Mouse (Mus musculus) ES-Bruce4 (cell line): ENCODE results near the gene Tgfb2. TPM values are rescaled to one million over a fixed set of nuclear protein-coding genes. Genes with fewer than 3 reads are reported as not detected.

Source experiments
- H3K27ac ChIP-seq: 2 replicates; pipeline ENCODE4 v1.5.1; 2012; ENCODE audit warnings: low read length, inconsistent platforms; ENCODE audit not compliant: insufficient read depth
- H3K27me3 ChIP-seq: 2 replicates; pipeline ENCODE4 v1.6.1; 2012; ENCODE audit warnings: mild to moderate bottlenecking, low read length, inconsistent platforms; ENCODE audit not compliant: control insufficient read depth, poor library complexity, insufficient read depth, severe bottlenecking
- H3K36me3 ChIP-seq: 2 replicates; pipeline ENCODE4 v1.6.1; 2012; ENCODE audit warnings: inconsistent platforms, mild to moderate bottlenecking, low read length, moderate library complexity; ENCODE audit not compliant: control insufficient read depth, poor library complexity, insufficient read depth, severe bottlenecking
- H3K4me1 ChIP-seq: one replicate; pipeline ENCODE4 v1.8.1; 2011; ENCODE audit warnings: low read length; ENCODE audit not compliant: control insufficient read depth, insufficient read depth
- H3K4me3 ChIP-seq: 2 replicates; pipeline ENCODE4 v1.5.1; 2011; ENCODE audit warnings: low read depth, mild to moderate bottlenecking, low read length
- H3K9ac ChIP-seq: 2 replicates; pipeline ENCODE4 v1.6.1; 2012; ENCODE audit warnings: low read depth, mild to moderate bottlenecking, inconsistent platforms; ENCODE audit not compliant: poor library complexity, severe bottlenecking
- H3K9me3 ChIP-seq: replicated peaks from 2 replicates; pipeline ENCODE4 v1.6.1; 2012; ENCODE audit warnings: mild to moderate bottlenecking, low read length, inconsistent platforms; ENCODE audit not compliant: control insufficient read depth, poor library complexity, insufficient read depth, severe bottlenecking
- CTCF ChIP-seq: IDR thresholded peaks from one replicate; pipeline ENCODE4 v1.8.1; 2011; ENCODE audit warnings: low read depth, low read length
- EP300 ChIP-seq: IDR thresholded peaks from 2 replicates; pipeline ENCODE4 v1.6.1; 2011; ENCODE audit warnings: low read depth, low read length; ENCODE audit not compliant: insufficient read depth
- POLR2A ChIP-seq: IDR thresholded peaks from one replicate; pipeline ENCODE4 v1.8.1; 2011; ENCODE audit warnings: low read length; ENCODE audit not compliant: insufficient read depth
- polyA plus RNA-seq: library from polyadenylated mRNA; stranded (reverse); fragments of >200 nt; gene quantifications from 2 replicates; pipeline ENCODE4 v1.2.4, GENCODE M21; 2011; ENCODE audit warnings: low read depth; ENCODE audit not compliant: missing spikeins, insufficient read depth, insufficient read length

The Tgfb2 gene
- polyA plus RNA-seq, 1 experiment, result 11.9 TPM

- no peaks in the 10 kb centered on the region for H3K36me3 ChIP-seq
- no peaks in the 10 kb centered on the region for H3K27me3 ChIP-seq
- H3K4me1 ChIP-seq, result no peaks in the 10 kb centered on the region
- no peaks in the 10 kb centered on the region for H3K9me3 ChIP-seq
- H3K27ac ChIP-seq, result no peak overlapping the region
- H3K9ac ChIP-seq, result no peak overlapping the region
- TF ChIP-seq CTCF (no peak), POLR2A (no peak), EP300 (no peak)
- H3K4me3 ChIP-seq, result no peak overlapping the region
Measured at GRCm38 (mm10) chr1:186682606-186683005, 23.2 kb downstream of the Tgfb2 start.

DNA sequence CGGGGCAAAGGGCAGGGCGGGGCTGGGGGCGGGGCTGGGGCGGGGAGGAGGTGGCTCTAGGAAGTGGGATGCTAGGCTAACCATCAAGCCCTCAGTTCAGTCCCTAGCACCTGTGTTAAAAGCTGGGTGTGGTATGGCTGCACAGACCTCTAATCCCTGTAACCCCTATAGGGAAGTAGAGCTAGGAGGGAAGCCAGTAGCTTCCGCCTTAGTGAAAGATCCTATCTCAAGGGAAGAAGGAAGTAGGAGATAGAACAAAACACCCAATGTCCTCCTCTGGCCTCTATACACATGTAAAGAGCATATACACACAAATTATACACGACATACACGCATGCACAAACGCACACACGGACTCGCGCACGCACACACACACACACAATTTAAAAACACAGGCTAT lies 28.2 kb downstream of the Tgfb2 start:
- Histone ChIP-seq H3K4me1 (no peaks in the 10 kb centered on the region), H3K36me3 (no peaks in the 10 kb centered on the region), H3K27me3 (no peaks in the 10 kb centered on the region), H3K4me3 (no peak overlapping the region), H3K9me3 (no peaks in the 10 kb centered on the region), H3K27ac (no peak overlapping the region), H3K9ac (no peak overlapping the region)
- TF ChIP-seq EP300 (no peak), POLR2A (no peak), CTCF (no peak)

- Histone ChIP-seq H3K9ac (no peak overlapping the region), H3K9me3 (no peaks in the 10 kb centered on the region), H3K4me3 (no peak overlapping the region), H3K27ac (no peak overlapping the region), H3K4me1 (no peaks in the 10 kb centered on the region), H3K36me3 (no peaks in the 10 kb centered on the region), H3K27me3 (no peaks in the 10 kb centered on the region)
- no peak for TF ChIP-seq EP300
- no peak for TF ChIP-seq CTCF
- TF ChIP-seq POLR2A, result no peak
Measured at GRCm38 (mm10) chr1:186676199-186676598, 29.6 kb downstream of the Tgfb2 start.

GRCm38 (mm10) chr1:186675263-186675662 lies 30.5 kb downstream of the Tgfb2 start:
- no peak overlapping the region for H3K27ac ChIP-seq
- H3K9ac ChIP-seq, result no peak overlapping the region
- H3K4me1 ChIP-seq, result no peaks in the 10 kb centered on the region
- TF ChIP-seq POLR2A, result no peak
- no peaks in the 10 kb centered on the region for H3K27me3 ChIP-seq
- H3K9me3 ChIP-seq, result no peaks in the 10 kb centered on the region
- H3K36me3 ChIP-seq, result no peaks in the 10 kb centered on the region
- no peak overlapping the region for H3K4me3 ChIP-seq

DNA sequence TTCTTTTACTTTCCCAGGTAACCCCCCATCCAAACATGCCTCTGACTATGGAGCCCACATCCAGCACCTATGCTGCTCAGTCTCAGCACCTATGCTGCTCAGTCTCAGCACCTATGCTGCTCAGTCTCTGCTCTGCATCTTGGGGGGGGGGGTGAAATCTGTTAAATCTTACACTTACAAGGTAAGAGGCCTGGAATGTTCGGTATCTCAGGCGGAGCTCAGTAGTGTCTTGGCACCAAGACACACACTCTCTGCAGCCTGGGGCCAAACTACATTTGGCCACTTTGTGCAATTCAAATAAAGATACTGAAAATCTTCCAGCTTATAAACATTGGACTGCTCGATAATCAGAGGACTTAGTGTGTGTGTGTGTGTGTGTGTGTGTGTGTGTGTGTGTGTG lies 31.2 kb downstream of the Tgfb2 start:
- H3K4me3 ChIP-seq, result no peak overlapping the region
- H3K9me3 ChIP-seq, result no peaks in the 10 kb centered on the region
- TF ChIP-seq EP300 (no peak), POLR2A (no peak), CTCF (no peak)
- no peaks in the 10 kb centered on the region for H3K36me3 ChIP-seq
- no peaks in the 10 kb centered on the region for H3K4me1 ChIP-seq
- no peak overlapping the region for H3K9ac ChIP-seq
- no peaks in the 10 kb centered on the region for H3K27me3 ChIP-seq
- no peak overlapping the region for H3K27ac ChIP-seq

GRCm38 (mm10) chr1:186673166-186673565 lies 32.6 kb downstream of the Tgfb2 start:
- no peak for TF ChIP-seq EP300
- TF ChIP-seq CTCF, result no peak
- TF ChIP-seq POLR2A, result no peak
- Histone ChIP-seq H3K36me3 (no peaks in the 10 kb centered on the region), H3K4me3 (no peak overlapping the region), H3K9me3 (no peaks in the 10 kb centered on the region), H3K9ac (no peak overlapping the region), H3K27ac (no peak overlapping the region), H3K27me3 (no peaks in the 10 kb centered on the region), H3K4me1 (no peaks in the 10 kb centered on the region)

DNA sequence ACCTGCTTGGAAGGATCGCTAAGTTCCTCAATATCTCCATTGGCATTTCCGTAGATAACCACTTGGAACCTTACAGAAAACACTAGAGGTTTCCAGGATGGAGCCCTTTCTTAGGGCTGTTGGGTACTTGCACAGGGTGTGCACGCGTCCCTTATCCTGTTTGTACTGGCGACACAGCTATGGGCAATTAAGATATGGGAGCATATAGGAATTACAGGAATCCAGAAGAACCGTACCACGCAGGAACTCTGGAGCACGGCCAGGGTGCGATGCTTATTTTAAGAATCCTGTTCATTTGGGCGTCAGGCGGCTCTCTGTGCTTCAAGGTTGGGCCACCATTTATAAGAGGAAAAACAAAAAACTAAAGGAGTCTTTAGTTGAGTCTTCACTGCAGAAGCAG lies 42.4 kb downstream of the Tgfb2 start:
- H3K27ac ChIP-seq, result no peak overlapping the region
- no peak for TF ChIP-seq CTCF
- no peak for TF ChIP-seq POLR2A
- no peak for TF ChIP-seq EP300
- no peak overlapping the region for H3K9ac ChIP-seq
- no peaks in the 10 kb centered on the region for H3K36me3 ChIP-seq
- no peaks in the 10 kb centered on the region for H3K9me3 ChIP-seq
- no peaks in the 10 kb centered on the region for H3K27me3 ChIP-seq
- H3K4me3 ChIP-seq, result no peak overlapping the region
- H3K4me1 ChIP-seq, result no peaks in the 10 kb centered on the region
